11 mouse cellular contexts compared by ENCODE assay signal in the genomic region with DNA sequence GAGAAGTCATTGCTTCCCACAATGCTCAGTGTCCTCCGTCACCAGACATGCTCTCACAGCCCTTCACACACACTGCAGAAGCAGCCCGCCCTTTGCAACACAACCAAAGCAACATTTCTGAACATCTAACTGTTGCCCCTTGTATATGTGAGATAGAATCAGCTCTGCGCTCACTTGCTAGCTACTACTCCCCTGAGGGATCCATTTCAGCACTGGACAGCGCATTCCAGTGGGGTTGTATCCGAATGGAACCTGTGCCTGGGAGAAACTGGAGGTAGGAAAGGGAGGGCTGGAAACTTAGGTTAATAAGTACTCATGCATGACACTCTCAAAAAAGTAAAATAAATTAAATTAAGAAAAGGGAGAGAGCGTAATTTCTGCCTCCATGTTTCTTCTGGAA.
DNase-seq lines count a peak whose midpoint lies in the region; ATAC-seq lines count a peak whose summit lies in the region.
"Had no signal": no experiment of that assay in that cellular context is flagged by ENCODE, and none has a peak within 500 bp of the region (broad histone marks: within the 10 kb centered on the region; RNA-seq: fewer than 3 reads in every experiment).

No protein-coding gene starts in this region.

- no peak overlapping the region for H3K27ac ChIP-seq in heart, embryonic 12.5 days (ENCODE audit: poor library complexity, severe bottlenecking)
- H3K27ac ChIP-seq: forebrain, embryonic 15.5 days had no signal

- 45% methylated on average over 6 of the region's 6 CpGs for WGBS in heart, embryonic 12.5 days

- H3K36me3 ChIP-seq in heart, embryonic 12.5 days = no peaks in the 10 kb centered on the region
- H3K36me3 ChIP-seq: forebrain, embryonic 15.5 days had no signal

- H3K27me3 ChIP-seq in heart, embryonic 12.5 days (replicated peaks) = no peaks in the 10 kb centered on the region
- H3K27me3 ChIP-seq: forebrain, embryonic 15.5 days; megakaryocyte, embryonic 14.5 days had no signal

- H3K4me3 ChIP-seq in heart, embryonic 12.5 days = no peak overlapping the region
- H3K4me3 ChIP-seq: forebrain, embryonic 15.5 days; megakaryocyte, embryonic 14.5 days had no signal

- H3K4me2 ChIP-seq in heart, embryonic 12.5 days = no peak overlapping the region
- H3K4me2 ChIP-seq: forebrain, embryonic 15.5 days had no signal

- H3K9me3 ChIP-seq in heart, embryonic 12.5 days (replicated peaks) = no peaks in the 10 kb centered on the region
- H3K9me3 ChIP-seq: forebrain, embryonic 15.5 days had no signal

- no peak for ATAC-seq in heart, embryonic 12.5 days (ENCODE audit: insufficient number of reproducible peaks, low FRiP score)
- ATAC-seq: forebrain, embryonic 15.5 days had no signal

- no peaks in the 10 kb centered on the region for H3K4me1 ChIP-seq in heart, embryonic 12.5 days (replicated peaks)
- H3K4me1 ChIP-seq: forebrain, embryonic 15.5 days; megakaryocyte, embryonic 14.5 days had no signal

- no peak overlapping the region for H3K9ac ChIP-seq in heart, embryonic 12.5 days
- H3K9ac ChIP-seq: forebrain, embryonic 15.5 days had no signal

- peak; percentile 13 to 52 for DNase-seq in adrenal gland, adult (ENCODE audit: inconsistent age in 2 of 2, low spot score in 1 of 2)
- no peak for DNase-seq in adrenal gland, adult 18-20 months (ENCODE audit: low spot score in 2 of 2)
- DNase-seq in kidney, postnatal 10 days = peak; percentile 83
- no peak for DNase-seq in kidney, adult 9 months
- DNase-seq in adrenal gland, postnatal 25 days = peak; percentile 33
- peak; percentile 69 for DNase-seq in mesoderm, embryonic 11.5 days (ENCODE audit: low read depth, low spot score)
- no peak for DNase-seq in thymus, postnatal 25 days
- DNase-seq: cerebellum, adult 18-20 months had no signal

Comparison
In these comparisons a context has a peak if more than half of its experiments do, and no peak if none do; other contexts are left out.
1. DNase-seq: peak in adrenal gland, adult (2 of 2), kidney, postnatal 10 days (single experiment), adrenal gland, postnatal 25 days (single experiment) and mesoderm, embryonic 11.5 days (single experiment); none in adrenal gland, adult 18-20 months (0 of 2), kidney, adult 9 months (single experiment) and thymus, postnatal 25 days (single experiment).